11 mouse cellular contexts compared by ENCODE assay signal in the genomic region with DNA sequence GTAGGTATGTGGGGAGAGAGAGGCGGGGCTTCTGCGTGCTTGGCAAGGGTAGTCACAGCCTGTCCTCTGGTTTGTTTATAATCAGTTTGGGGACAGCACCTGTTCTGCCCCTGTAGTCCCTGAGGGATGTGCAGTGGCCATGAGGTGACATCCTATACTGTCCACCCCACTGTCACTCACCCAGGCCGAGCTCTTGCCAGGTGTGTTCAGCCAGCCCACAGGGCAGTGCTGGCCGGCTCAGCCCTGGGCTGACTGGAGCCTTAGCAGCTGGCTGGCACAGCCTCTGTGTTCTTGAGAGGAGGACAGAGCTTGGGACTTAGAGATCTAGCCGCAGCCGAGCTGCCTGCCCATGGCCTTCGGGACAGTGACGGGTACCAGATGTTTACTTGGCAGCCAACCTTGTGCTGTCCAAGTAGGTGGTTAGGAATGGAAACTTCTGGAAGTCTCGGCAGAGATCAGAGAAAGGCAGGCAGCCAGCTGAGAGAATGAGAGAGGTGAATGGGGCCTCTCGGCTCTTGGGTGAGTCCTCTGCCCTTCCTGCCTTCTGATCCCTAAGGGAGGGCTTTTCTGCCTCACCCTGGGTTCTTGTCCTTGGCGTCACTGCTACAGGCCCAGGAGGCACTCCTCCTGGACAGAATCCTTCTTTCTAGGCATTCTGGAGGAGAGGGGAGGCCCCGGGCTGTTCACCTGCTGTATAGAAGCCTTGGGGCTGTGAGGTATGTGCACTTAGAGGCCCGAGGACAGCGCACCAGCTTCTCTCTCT. TPM values are rescaled to one million over a fixed set of nuclear protein-coding genes. Genes with fewer than 3 reads are reported as not detected.
DNase-seq lines count a peak whose midpoint lies in the region; ATAC-seq lines count a peak whose summit lies in the region.
"Had no signal": no experiment of that assay in that cellular context is flagged by ENCODE, and none has a peak within 500 bp of the region (broad histone marks: within the 10 kb centered on the region; RNA-seq: fewer than 3 reads in every experiment).

No protein-coding gene starts in this region.

- no peak overlapping the region for H3K4me2 ChIP-seq in heart, embryonic 11.5 days
- no peak overlapping the region for H3K4me2 ChIP-seq in liver, embryonic 11.5 days
- H3K4me2 ChIP-seq: limb, embryonic 12.5 days had no signal

- H3K9ac ChIP-seq in heart, embryonic 11.5 days (ENCODE audit: low read depth, low read length) = peak overlapping the region; percentile 54; the same call in 1 of the 2 replicates
- H3K9ac ChIP-seq in liver, embryonic 11.5 days (ENCODE audit: low read depth, low read length) = no peak overlapping the region
- H3K9ac ChIP-seq: limb, embryonic 12.5 days had no signal

- no peaks in the 10 kb centered on the region for H3K27me3 ChIP-seq in heart, embryonic 11.5 days (ENCODE audit: control insufficient read depth, insufficient read depth, low read length)
- no peaks in the 10 kb centered on the region for H3K27me3 ChIP-seq in liver, embryonic 11.5 days (replicated peaks; ENCODE audit: control insufficient read depth, insufficient read depth, low read length)
- H3K27me3 ChIP-seq: limb, embryonic 12.5 days had no signal

- H3K9me3 ChIP-seq in heart, embryonic 11.5 days (replicated peaks; ENCODE audit: control insufficient read depth, low read length) = no peaks in the 10 kb centered on the region
- no peaks in the 10 kb centered on the region; the same call in 1 of the 2 replicates for H3K9me3 ChIP-seq in liver, embryonic 11.5 days (ENCODE audit: control insufficient read depth, low read length)

- no peak overlapping the region for H3K4me3 ChIP-seq in heart, embryonic 11.5 days (ENCODE audit: low read depth, low read length)
- no peak overlapping the region for H3K4me3 ChIP-seq in liver, embryonic 11.5 days (ENCODE audit: low read depth, low read length)
- H3K4me3 ChIP-seq: limb, embryonic 12.5 days had no signal

- H3K4me1 ChIP-seq in heart, embryonic 11.5 days (ENCODE audit: control insufficient read depth, insufficient read depth, low read length) = peaks cover 29% of the 10 kb centered on the region
- peaks cover 38% of the 10 kb centered on the region for H3K4me1 ChIP-seq in liver, embryonic 11.5 days (replicated peaks; ENCODE audit: control insufficient read depth, insufficient read depth, low read length)
- H3K4me1 ChIP-seq: limb, embryonic 12.5 days had no signal

- no peaks in the 10 kb centered on the region for H3K36me3 ChIP-seq in heart, embryonic 11.5 days (ENCODE audit: control insufficient read depth, insufficient read depth, low read length)
- no peaks in the 10 kb centered on the region for H3K36me3 ChIP-seq in liver, embryonic 11.5 days (ENCODE audit: control insufficient read depth, insufficient read depth, low read length)
- H3K36me3 ChIP-seq: limb, embryonic 12.5 days had no signal

- 0 out of 2 replicates have a peak, but pooled peaks have one; percentile 24 for ATAC-seq in heart, embryonic 11.5 days (replicated peaks; ENCODE audit: insufficient number of reproducible peaks, low FRiP score, low TSS enrichment)
- ATAC-seq in liver, embryonic 11.5 days (replicated peaks; ENCODE audit: low FRiP score) = no peak
- no peak for ATAC-seq in megakaryocyte-erythroid progenitor cell, adult 5-6 weeks (replicated peaks; ENCODE audit: low FRiP score, low TSS enrichment, poor library complexity, severe bottlenecking)

- 50% methylated on average over 14 of the region's 14 CpGs for WGBS in heart, embryonic 11.5 days (ENCODE audit: insufficient replicate concordance)
- WGBS in liver, embryonic 11.5 days = 72% methylated on average over 14 of the region's 14 CpGs

- H3K27ac ChIP-seq in heart, embryonic 11.5 days (ENCODE audit: low read depth, low read length) = peak overlapping the region; percentile 4
- H3K27ac ChIP-seq in liver, embryonic 11.5 days (ENCODE audit: low read depth, low read length) = 0 out of 2 replicates have a peak overlapping the region, but pooled peaks have one; percentile 54
- H3K27ac ChIP-seq: limb, embryonic 12.5 days had no signal

- DNase-seq in adrenal gland, adult 8-10 months = peak; percentile 50
- DNase-seq in adrenal gland, adult 18-20 months (ENCODE audit: low spot score in 2 of 2) = no peak
- DNase-seq in A20 (ENCODE audit: low read depth, low spot score) = peak; percentile 54
- no peak for DNase-seq in liver, embryonic 11.5 days (ENCODE audit: low spot score)
- DNase-seq in frontal cortex, postnatal 25 days (ENCODE audit: low spot score in 2 of 2) = no peak
- no peak for DNase-seq in right cerebral cortex, postnatal 36 days (ENCODE audit: low spot score in 2 of 2)
- DNase-seq: right cerebral cortex, postnatal 14 days had no signal

RNA-seq across cellular contexts. Expression of a gene that starts 12.1 kb away (rescaled TPM):
- total RNA-seq in adrenal gland, adult 8-10 months (2022) = 10 to 100 TPM; 17.3 to 32.1 (median 24.2) TPM
- 10 to 100 TPM; 12.4 to 16.0 TPM for total RNA-seq in adrenal gland, adult 18-20 months (2021)
- polyA plus RNA-seq in heart, embryonic 11.5 days (2014; fragmentation: Nextera tagmentation; extraction: Ambion mirVana) = 16.3 and 17.0 TPM in 2 replicates
- 9.6 and 9.8 TPM in 2 replicates for polyA plus RNA-seq in liver, embryonic 11.5 days (2014; fragmentation: Nextera tagmentation; extraction: Ambion mirVana)
- 3.8 and 4.2 TPM in 2 replicates for total RNA-seq in megakaryocyte-erythroid progenitor cell, adult 5-6 weeks (2014; fragmentation: Nextera tagmentation)
- total RNA-seq in megakaryocyte-erythroid progenitor cell, adult 5-6 weeks (2017) = 3.0 and 8.3 TPM in 2 replicates

RNA-seq across cellular contexts. Expression of a gene that starts 22.3 kb away (rescaled TPM):
- total RNA-seq in adrenal gland, adult 8-10 months (2022) = not detected
- not detected for total RNA-seq in adrenal gland, adult 18-20 months (2021)
- 0.15 TPM in 1 of 2 replicates, not detected in the other for polyA plus RNA-seq in heart, embryonic 11.5 days (2014; fragmentation: Nextera tagmentation; extraction: Ambion mirVana)
- not detected in 2 replicates for polyA plus RNA-seq in liver, embryonic 11.5 days (2014; fragmentation: Nextera tagmentation; extraction: Ambion mirVana)
- not detected in 2 replicates for total RNA-seq in megakaryocyte-erythroid progenitor cell, adult 5-6 weeks (2014; fragmentation: Nextera tagmentation)
- total RNA-seq in megakaryocyte-erythroid progenitor cell, adult 5-6 weeks (2017) = not detected in 2 replicates
- polyA plus RNA-seq: C2C12; limb, embryonic 12.5 days had no signal

RNA-seq across cellular contexts. Expression of a gene that starts 54.4 kb away (rescaled TPM):
- 1 to 10 TPM; 2.4 to 4.5 (median 3.1) TPM for total RNA-seq in adrenal gland, adult 8-10 months (2022)
- total RNA-seq in adrenal gland, adult 18-20 months (2021) = 1 to 10 TPM; 4.1 to 5.5 TPM
- 0.39 TPM in 1 of 2 replicates, not detected in the other for polyA plus RNA-seq in heart, embryonic 11.5 days (2014; fragmentation: Nextera tagmentation; extraction: Ambion mirVana)
- 0.44 and 1.7 TPM in 2 replicates for polyA plus RNA-seq in liver, embryonic 11.5 days (2014; fragmentation: Nextera tagmentation; extraction: Ambion mirVana)
- not detected in 2 replicates for total RNA-seq in megakaryocyte-erythroid progenitor cell, adult 5-6 weeks (2014; fragmentation: Nextera tagmentation)
- 2.3 TPM in 1 of 2 replicates, not detected in the other for total RNA-seq in megakaryocyte-erythroid progenitor cell, adult 5-6 weeks (2017)
- polyA plus RNA-seq: limb, embryonic 12.5 days had no signal

RNA-seq across cellular contexts. Expression of a gene that starts 54.7 kb away (rescaled TPM):
- 1 to 10 TPM in 3 of 4 experiments, under 1 TPM in 1; 0.67 to 2.2 (median 1.8) TPM for total RNA-seq in adrenal gland, adult 8-10 months (2022)
- under 1 TPM; 0.58 to 0.96 TPM for total RNA-seq in adrenal gland, adult 18-20 months (2021)
- 0.94 and 1.3 TPM in 2 replicates for polyA plus RNA-seq in heart, embryonic 11.5 days (2014; fragmentation: Nextera tagmentation; extraction: Ambion mirVana)
- 0.22 and 0.49 TPM in 2 replicates for polyA plus RNA-seq in liver, embryonic 11.5 days (2014; fragmentation: Nextera tagmentation; extraction: Ambion mirVana)
- total RNA-seq in megakaryocyte-erythroid progenitor cell, adult 5-6 weeks (2014; fragmentation: Nextera tagmentation) = 1.4 TPM in 1 of 2 replicates, not detected in the other
- not detected in 2 replicates for total RNA-seq in megakaryocyte-erythroid progenitor cell, adult 5-6 weeks (2017)

Comparison
In these comparisons a context has a peak if more than half of its experiments do, and no peak if none do; other contexts are left out.
1. DNase-seq: peak in adrenal gland, adult 8-10 months (single experiment) and A20 (single experiment); none in adrenal gland, adult 18-20 months (0 of 2), liver, embryonic 11.5 days (single experiment), frontal cortex, postnatal 25 days (0 of 2) and right cerebral cortex, postnatal 36 days (0 of 2).